18 mouse cellular contexts compared by ENCODE assay signal in the genomic region with DNA sequence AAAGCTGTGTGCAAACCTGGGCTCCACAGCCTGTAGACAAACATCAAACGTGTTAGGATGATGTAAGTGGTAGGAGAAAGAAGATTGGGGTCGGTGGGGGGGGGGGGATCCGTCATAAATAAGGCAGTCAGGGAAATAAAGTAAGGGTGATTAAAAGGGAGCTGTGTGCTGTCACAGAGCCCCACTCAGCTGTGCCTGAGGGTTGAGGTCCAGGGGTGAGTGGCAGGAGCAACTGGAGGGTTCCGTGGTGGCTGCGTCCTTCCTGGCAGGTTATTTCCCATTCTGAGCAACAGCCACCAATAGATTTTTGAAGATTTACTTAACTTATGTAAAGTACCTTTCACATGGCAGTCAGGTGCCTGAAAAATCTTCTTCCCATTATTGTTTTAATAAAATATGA.
"Had no signal": no experiment of that assay in that cellular context is flagged by ENCODE, and none has a peak within 500 bp of the region (broad histone marks: within the 10 kb centered on the region; RNA-seq: fewer than 3 reads in every experiment).

No protein-coding gene starts in this region.

- H3K27me3 ChIP-seq: kidney, embryonic 15.5 days; liver, embryonic 13.5 days; neural tube, embryonic 12.5 days; neural tube, embryonic 15.5 days had no signal

- H3K4me1 ChIP-seq: liver, embryonic 13.5 days; neural tube, embryonic 12.5 days; neural tube, embryonic 15.5 days had no signal

- H3K9me3 ChIP-seq: kidney, embryonic 15.5 days; liver, embryonic 13.5 days; neural tube, embryonic 15.5 days had no signal

- H3K9ac ChIP-seq: kidney, embryonic 15.5 days; liver, embryonic 13.5 days; neural tube, embryonic 12.5 days; neural tube, embryonic 15.5 days had no signal

- H3K4me3 ChIP-seq: kidney, embryonic 15.5 days; liver, embryonic 13.5 days; neural tube, embryonic 12.5 days; neural tube, embryonic 15.5 days had no signal

- H3K36me3 ChIP-seq: neural tube, embryonic 12.5 days; neural tube, embryonic 15.5 days had no signal

- H3K4me2 ChIP-seq: kidney, embryonic 15.5 days; liver, embryonic 13.5 days; midbrain, embryonic 11.5 days; neural tube, embryonic 12.5 days; neural tube, embryonic 15.5 days had no signal

- DNase-seq: kidney, adult 11 months; kidney, adult 8-10 months; kidney, postnatal 10 days; kidney, postnatal 36 days; layer of hippocampus, postnatal 36 days; liver, embryonic 13.5 days; lung, adult 2 months; lung, postnatal 14 days; lung, postnatal 4 days; midbrain, embryonic 14.5 days; retina, postnatal 1 day; right cerebral cortex, postnatal 25 days; thymus, adult 18-20 months; thymus, postnatal 36 days had no signal

- H3K27ac ChIP-seq: kidney, embryonic 15.5 days; liver, embryonic 13.5 days; neural tube, embryonic 12.5 days; neural tube, embryonic 15.5 days had no signal
